Mouse (Mus musculus) frontal cortex, postnatal 36 days (tissue): ENCODE measurements at regions not wholly inside any gene's neighbourhood (a gene's known extent, or its start where the extent isn't known, plus 50 kb on each side); places are given as distances from the start of the nearest gene placed in this dataset.

Experiments used
- DNase-seq, 2 experiments: peaks; one replicate each; pipeline ENCODE4 v3.0.0; 2022; ENCODE audit warnings: low spot score in 2 of 2

DNA sequence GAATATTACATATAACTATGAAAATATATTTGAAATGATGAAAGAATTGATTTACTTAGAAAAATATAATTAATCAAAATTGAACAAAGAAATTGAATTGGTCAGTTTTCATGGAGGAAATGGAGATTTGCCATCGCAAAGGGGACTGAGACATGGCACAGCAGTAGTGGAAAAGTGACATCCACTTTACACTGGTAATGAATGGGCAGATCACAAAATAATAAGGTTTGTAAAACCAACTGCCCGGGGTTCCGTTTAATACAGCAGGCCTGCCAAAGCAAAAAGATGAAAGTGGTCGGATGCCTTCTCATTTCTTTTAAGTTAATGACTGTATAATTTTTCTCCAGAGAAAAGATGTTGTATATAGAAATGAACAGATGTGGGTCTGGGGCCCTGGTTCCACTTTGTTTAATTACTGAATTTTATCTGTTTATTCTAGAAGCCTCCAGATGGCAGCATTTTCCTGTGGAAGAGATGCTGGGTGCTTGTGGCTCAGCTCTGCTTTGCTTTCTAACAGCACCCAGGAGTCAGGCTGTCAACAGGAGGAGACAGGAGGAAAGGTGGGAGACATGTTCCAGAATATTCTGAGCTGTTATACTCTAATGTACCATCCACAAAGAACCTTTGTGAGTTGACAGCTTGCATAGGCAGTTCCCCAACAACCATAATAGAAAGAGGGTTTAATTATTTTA is 75.6 kb upstream of the Fbxl17 start:
- peak; percentile 36 to 68 for DNase-seq

- no peak for DNase-seq
These were observed 83.1 kb upstream of the Fbxl17 start for GRCm38 (mm10) chr17:63582870-63583269.

DNA sequence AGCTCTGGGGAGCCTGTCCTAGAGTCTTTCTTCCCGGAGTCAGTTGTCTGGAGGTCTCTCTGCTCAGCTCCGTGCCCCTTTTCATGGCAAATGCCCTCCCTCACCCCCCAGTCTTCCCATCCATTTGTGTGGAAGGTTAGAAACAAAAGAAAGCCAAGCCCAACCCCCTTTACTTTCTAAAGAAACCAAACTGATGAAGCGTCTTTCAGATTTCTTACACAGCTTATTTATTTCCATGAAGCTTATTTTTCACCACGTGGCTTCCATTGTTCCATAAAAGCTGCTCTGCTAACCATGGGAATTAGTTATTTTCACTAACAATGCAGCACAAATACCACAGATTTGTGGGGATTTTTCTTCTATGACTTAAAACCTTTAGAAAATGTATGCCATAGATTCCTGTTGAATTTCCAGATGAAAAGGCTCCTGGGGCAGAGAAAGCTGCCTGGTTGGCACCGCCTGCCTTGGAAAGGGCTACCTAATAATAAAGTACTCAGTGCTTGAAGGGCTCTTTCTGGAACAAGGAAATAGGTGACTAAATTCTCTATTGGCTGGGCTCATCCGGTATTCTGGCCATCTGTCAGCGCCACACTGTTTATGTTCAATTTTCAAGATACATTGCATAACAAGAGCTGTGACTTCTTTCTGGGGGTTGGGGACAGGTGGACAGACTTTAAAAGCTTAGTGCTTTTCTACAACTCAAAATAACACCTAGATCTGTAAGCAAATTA is 107.4 kb upstream of the Fbxl17 start:
- DNase-seq: no peak

DNA sequence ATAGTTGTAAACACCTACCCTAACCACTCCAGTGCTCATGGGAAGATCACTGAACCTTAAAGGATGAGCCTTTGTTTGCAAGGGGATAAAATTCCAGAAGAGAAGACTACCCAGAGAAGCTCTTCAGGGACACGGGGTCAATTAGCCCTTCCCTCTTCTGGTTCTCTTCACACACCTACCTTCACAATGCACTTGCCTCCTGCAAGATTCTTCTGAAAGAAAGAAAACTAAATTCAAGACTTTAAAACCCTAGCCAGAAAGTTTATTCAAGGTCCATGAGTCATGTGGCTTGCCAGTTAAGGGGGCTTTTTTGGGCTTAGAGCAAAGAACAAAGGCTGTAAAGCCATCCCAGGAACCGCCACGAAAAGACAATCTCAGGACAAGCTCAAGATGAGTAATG is 122.9 kb upstream of the Fbxl17 start:
- no peak for DNase-seq

DNA sequence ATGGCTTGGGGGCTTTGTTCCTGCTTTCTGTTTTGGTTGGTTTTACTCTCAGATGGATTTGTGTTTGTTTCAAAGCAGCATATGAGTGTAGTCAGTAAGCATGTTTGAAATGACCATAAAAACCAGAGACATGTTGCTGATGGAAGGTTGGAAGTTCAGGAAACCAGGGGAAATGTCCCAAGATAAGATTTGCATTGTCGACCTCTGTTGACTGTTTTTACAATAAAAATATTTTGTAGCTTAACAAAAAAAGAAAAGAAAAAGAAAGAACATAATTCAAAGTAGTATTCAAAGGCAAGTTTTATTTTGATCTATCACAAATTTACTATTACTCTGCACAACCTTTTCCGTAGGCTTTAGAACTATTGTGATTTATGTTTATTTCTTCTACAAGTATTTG is 137.8 kb upstream of the Fbxl17 start:
- DNase-seq: no peak

GRCm38 (mm10) chr17:63644390-63644789 is 144.6 kb upstream of the Fbxl17 start:
- no peak for DNase-seq

- DNase-seq: no peak
These were observed 157.9 kb upstream of the Fbxl17 start for GRCm38 (mm10) chr17:63657687-63658086.

GRCm38 (mm10) chr17:63660841-63661481 is 161.1 kb upstream of the Fbxl17 start:
- DNase-seq: peak; percentile 51 to 71

GRCm38 (mm10) chr17:63661584-63661983 is 161.8 kb upstream of the Fbxl17 start:
- DNase-seq: peak in 1 of 2 experiments; percentile 5

DNA sequence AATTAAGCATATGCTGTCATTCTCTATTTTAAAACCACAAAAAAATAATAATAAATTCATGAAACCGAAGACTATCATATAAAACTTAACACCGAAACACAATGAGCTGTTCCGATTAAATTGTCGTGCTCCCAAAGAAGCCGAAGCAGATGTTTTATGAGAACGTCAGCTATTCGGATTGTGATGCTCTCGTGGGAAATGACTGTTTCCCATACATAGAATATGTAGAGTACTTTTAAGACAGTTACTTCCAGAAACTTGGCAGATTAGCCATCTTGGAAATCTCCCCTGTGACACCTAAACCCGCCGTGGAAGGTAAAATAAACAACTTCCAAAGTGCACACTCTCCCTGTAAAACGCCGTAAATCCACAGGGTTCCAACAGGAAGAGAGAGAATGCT is 162.4 kb upstream of the Fbxl17 start:
- DNase-seq: no peak

DNA sequence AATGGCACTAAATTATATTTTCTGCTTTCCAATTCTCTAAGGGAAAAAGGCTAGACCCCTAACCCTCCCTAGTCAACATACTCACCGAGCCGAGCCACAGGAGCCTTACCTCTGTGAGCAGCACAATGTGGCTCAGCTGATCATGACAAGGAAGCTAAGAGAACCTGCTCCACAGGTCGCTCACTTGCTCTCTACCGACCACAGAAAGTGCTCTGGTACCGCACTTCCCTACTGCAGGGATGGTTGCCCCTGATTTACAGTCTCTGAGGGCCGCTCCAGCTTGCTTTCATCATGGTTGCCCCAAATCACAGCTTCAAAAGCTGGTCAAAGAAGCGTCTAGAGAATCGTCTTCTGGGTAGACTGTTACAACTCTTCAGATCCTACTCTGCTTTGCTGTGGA is 177.0 kb upstream of the Fbxl17 start:
- no peak for DNase-seq

- no peak for DNase-seq
These were observed 178.3 kb upstream of the Fbxl17 start for GRCm38 (mm10) chr17:63677996-63678657.

GRCm38 (mm10) chr17:63680479-63680878 is 180.7 kb upstream of the Fbxl17 start:
- no peak for DNase-seq

DNA sequence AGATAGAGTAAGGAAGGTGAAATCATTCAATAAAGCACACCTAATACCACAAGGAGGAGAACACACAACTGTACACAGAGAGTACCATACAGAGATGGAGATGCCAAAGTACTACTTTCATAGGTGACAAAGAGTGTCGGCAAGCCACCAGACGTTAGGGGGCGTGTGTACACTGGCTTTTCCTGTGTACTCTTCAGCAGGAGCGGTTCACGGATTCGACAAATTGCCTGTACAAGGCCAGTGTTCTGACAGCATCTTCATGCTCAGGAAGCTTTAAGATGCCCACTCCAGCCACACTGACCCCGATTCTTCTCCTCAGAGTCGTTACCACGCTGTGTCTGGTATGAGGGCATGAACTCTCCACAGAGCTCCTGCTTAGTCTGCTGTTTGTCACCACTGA is 179.5 kb upstream of the Fer start:
- DNase-seq: no peak

DNA sequence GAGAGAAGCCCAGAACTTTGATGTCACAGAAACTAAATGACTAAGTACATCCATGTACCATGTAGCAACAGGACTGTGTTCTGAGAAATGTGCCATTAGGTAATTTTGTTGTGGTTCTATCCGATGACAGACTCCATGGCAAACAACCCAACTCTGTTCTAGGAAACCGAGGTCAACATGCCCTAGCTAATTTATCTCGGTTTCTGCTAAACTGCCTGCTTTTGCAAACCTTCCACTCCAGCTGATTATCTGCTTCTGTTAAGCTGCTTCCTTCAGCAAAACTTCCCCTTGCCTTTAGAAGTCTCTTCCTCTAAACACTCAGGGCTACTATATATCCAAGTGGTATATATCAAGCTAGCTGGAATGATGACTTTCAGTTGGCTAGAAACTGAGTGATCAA is 178.8 kb upstream of the Fer start:
- no peak for DNase-seq

DNA sequence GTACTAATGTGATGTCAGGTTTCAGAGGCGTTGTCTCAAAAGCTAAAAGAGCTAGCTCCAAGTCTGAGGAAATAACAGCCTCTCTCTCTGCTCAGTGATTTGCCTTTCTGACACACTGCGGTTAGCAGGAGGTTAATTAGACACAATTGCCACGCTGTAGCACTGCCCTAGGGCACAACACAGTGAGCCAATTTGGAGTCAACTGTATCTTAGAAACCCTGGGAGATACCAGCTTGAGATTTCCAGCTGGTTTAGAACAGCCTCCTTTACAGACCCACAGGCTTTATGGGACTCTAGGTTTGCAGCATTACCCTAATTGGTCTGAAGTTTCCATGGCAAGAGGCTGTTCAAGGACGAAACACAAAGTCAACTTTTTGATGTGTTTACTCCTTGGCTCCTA is 176.9 kb upstream of the Fer start:
- DNase-seq: no peak

DNA sequence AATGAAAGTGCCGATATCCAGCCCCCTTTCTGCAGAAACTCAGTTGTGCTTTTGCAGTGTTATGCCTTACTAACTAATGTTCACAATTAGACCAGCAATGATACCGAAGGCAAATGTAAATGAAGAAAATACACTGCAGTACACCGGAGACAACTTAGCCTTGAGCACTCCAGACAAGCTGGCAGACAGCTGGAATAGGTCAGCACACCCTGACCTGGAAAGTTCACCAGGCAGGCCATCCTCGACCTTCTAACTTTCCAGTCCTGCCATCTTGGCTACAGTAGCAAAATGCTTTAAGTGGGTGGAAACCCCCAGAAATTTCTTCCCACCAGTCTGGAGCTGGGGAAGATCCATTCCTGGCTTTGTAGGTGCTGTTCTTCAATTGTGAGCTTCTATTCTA is 176.5 kb upstream of the Fer start:
- no peak for DNase-seq

DNA sequence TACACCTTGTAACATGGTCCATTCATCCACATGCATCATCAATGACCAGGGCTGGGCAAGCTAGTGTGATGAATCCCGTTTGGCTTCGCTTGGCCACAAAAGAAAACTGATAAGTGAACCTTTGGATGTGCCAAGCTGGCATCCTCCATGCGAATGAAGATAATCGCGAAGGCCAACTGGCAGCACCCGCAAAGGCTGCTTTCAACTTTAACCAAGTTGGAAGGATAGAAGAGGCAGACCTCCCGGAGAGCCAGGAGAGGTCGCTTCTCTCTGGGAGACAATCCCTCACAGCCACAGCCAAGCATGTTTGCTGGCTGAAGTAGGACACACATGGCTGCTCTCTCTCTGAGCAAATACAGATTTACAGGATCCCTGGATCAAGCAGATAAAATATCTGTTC is 173.6 kb upstream of the Fer start:
- no peak for DNase-seq

DNA sequence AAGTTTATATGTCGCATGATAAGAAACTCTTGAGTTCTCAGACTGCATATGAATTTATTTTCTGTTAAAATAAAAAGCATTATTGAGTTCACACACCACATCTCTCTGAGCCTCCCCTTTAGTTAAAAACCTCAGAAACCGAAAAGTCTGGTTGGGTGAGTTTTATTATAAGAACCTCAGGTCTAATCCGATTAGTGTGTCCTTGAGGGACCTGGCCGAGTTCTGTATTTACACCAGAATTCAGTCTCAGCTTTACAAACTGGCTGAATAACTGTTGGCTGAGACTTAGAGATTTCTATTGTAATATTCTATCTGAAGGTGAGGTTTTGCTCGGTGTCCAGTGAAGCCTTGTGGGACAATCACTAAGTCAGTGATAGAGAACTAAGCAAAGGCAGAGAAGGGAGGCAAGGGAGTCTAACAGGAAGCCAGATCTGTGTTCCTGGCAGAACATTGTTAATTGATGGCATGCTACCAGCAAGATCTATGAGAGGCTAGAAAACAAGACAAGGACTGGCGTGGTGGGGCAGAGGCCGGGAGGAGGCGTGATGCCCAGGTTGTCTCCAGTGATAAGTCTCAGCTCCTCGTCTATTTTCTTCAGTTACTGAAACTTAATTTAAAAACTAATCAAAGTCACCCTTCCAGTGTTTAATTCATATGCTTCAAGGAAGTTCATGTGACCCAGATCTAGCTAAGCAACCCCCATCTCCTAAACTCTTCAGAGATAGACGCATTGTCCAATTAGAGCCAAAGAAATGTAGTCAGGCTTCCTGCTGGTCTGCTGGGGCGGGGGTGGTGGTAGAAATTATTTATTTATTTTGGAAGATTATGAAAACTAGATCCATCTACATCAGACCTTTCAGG is 171.8 kb upstream of the Fer start:
- no peak for DNase-seq

DNA sequence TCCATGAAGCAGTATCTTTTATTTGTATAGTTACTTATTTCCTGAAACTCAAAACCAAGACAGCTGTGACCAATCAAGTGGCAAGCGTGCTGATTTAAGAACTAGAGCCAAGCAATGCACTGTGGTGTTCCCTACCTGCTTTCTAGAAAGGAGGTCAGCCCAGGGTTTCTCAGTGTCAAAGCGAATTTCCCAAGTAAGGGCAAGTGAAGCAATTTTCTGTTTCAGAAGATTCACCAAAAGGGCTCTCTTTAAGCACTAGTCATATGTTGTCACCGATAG is 171.2 kb upstream of the Fer start:
- no peak for DNase-seq

DNA sequence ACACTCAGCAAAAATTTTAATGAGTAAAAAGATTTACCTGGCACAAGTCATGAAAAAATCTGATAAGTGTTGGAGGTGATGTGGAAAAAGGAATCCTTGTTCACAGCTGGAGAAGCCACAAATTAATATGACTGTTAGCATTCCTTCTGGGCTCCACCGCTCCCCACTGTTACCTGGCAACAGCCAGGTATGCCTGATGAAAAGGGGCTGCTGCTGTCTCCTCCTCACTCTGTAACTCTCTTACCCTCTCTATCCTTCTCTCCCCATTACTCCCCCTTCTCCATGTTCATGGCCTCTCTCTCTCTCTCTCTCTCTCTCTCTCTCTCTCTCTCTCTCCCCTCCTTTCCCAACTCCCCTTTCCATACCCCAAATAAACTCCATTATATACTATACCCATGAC is 169.6 kb upstream of the Fer start:
- DNase-seq: no peak

DNA sequence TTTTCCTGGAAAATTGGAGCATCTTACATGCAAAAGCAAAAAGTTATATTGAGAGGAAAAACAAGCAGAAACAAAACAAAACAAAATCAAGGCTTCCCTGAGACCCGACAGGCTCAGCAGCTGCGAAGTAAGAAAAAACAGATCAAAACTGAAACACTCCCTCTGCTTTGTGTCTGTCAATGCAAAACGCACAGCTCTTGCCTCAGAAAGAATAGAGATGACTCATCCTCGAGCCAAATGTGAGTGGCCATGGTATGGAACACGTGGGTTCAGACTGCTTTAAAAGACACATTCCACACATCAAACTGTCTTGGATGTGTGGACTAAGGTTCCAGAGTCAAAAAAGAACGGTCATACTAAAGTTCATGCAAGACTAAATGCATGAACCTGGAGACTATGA is 163.3 kb upstream of the Fer start:
- no peak for DNase-seq
